ENCODE assay signal across 22 mouse cellular contexts in genomic region chr11:99152323-99153144, GRCm38 (mm10). TPM values are rescaled to one million over a fixed set of nuclear protein-coding genes. Genes with fewer than 3 reads are reported as not detected.
"Had no signal": no experiment of that assay in that cellular context is flagged by ENCODE, and none has a peak within 500 bp of the region (broad histone marks: within the 10 kb centered on the region; RNA-seq: fewer than 3 reads in every experiment).

No protein-coding gene starts in this region.

- H3K4me2 ChIP-seq: liver, embryonic 13.5 days; midbrain, embryonic 12.5 days; neural tube, embryonic 13.5 days; stomach, embryonic 15.5 days had no signal

- H3K36me3 ChIP-seq: liver, embryonic 13.5 days; midbrain, embryonic 12.5 days; neural tube, embryonic 13.5 days; stomach, embryonic 15.5 days had no signal

- H3K9me3 ChIP-seq: liver, embryonic 13.5 days; midbrain, embryonic 12.5 days; neural tube, embryonic 13.5 days; stomach, embryonic 15.5 days had no signal

- ATAC-seq: intestine, postnatal 0 days had no signal

- H3K27me3 ChIP-seq: neural tube, embryonic 13.5 days had no signal

- DNase-seq: kidney, adult 2 months; kidney, postnatal 25 days; layer of hippocampus, adult 9-11 months; liver, embryonic 13.5 days; lung, adult 2 months; lung, postnatal 14 days; lung, postnatal 4 days; retina, postnatal 1 day; right cerebral cortex, postnatal 25 days; spleen, adult 18-20 months; thymus, postnatal 4 days had no signal

- H3K27ac ChIP-seq: kidney, postnatal 0 days; layer of hippocampus, adult 2 months; liver, embryonic 13.5 days; midbrain, embryonic 12.5 days; neural tube, embryonic 13.5 days; stomach, embryonic 15.5 days had no signal

- H3K9ac ChIP-seq: liver, embryonic 13.5 days; midbrain, embryonic 12.5 days; neural tube, embryonic 13.5 days; stomach, embryonic 15.5 days had no signal

- H3K4me3 ChIP-seq: layer of hippocampus, adult 2 months; liver, embryonic 13.5 days; midbrain, embryonic 12.5 days; neural tube, embryonic 13.5 days; stomach, embryonic 15.5 days had no signal

RNA-seq across cellular contexts. Expression of gene Ccr7, which starts 2.3 kb away (rescaled TPM):
- total RNA-seq: layer of hippocampus, adult 2 months; layer of hippocampus, postnatal 25 days; left cerebral cortex, postnatal 36 days; megakaryocyte-erythroid progenitor cell, adult 5-6 weeks; midbrain, postnatal 0 days had no signal
- polyA plus RNA-seq: kidney, embryonic 14.5 days; midbrain, postnatal 0 days; neural tube, embryonic 13.5 days had no signal
